In genomic region chr4:137867225-137867624, GRCm38 (mm10) we compare ENCODE assay signal across 9 mouse cellular contexts. TPM values are rescaled to one million over a fixed set of nuclear protein-coding genes. Genes with fewer than 3 reads are reported as not detected.
A peak's percentile ranks its signal among the peaks of the same experiment; 100 is the strongest.
DNase-seq lines count a peak whose midpoint lies in the region; ATAC-seq and TF ChIP-seq lines count a peak whose summit lies in the region.
"Had no signal": no experiment of that assay in that cellular context is flagged by ENCODE, and none has a peak within 500 bp of the region (broad histone marks: within the 10 kb centered on the region; RNA-seq: fewer than 3 reads in every experiment).

No protein-coding gene starts in this region.

- 46% methylated on average over 4 of the region's 4 CpGs for whole genome bisulfite sequencing in liver, embryonic 11.5 days
- 48% methylated on average over 4 of the region's 4 CpGs for WGBS in liver, embryonic 12.5 days (ENCODE audit: insufficient replicate concordance)
- 33% methylated on average over 4 of the region's 4 CpGs for WGBS in kidney, adult 2 months
- WGBS in limb, embryonic 15.5 days = 59% methylated on average over 4 of the region's 4 CpGs
- 72% methylated on average over 4 of the region's 4 CpGs for WGBS in neural tube, embryonic 15.5 days

- no peak overlapping the region for H3K9ac ChIP-seq in liver, embryonic 11.5 days (ENCODE audit: low read depth, low read length)
- H3K9ac ChIP-seq in liver, embryonic 12.5 days = no peak overlapping the region
- H3K9ac ChIP-seq in limb, embryonic 15.5 days = peak overlapping the region; percentile 37; the same call in 1 of the 2 replicates
- H3K9ac ChIP-seq in neural tube, embryonic 15.5 days (replicated peaks) = no peak overlapping the region

- no peak for TF ChIP-seq CTCF in kidney, adult 2 months (conservative IDR thresholded peaks at IDR 0.05; ENCODE audit: insufficient read depth, insufficient read length, low read depth, low read length)

- peak overlapping the region; percentile 1; the same call in 1 of the 2 replicates for H3K4me2 ChIP-seq in liver, embryonic 11.5 days
- no peak overlapping the region for H3K4me2 ChIP-seq in liver, embryonic 12.5 days
- no peak overlapping the region for H3K4me2 ChIP-seq in limb, embryonic 15.5 days
- H3K4me2 ChIP-seq in neural tube, embryonic 15.5 days = no peak overlapping the region

- H3K27me3 ChIP-seq in liver, embryonic 11.5 days (replicated peaks; ENCODE audit: control insufficient read depth, insufficient read depth, low read length) = peaks cover 33% of the 10 kb centered on the region
- H3K27me3 ChIP-seq in liver, embryonic 12.5 days (replicated peaks) = peaks cover 56% of the 10 kb centered on the region
- no peaks in the 10 kb centered on the region for H3K27me3 ChIP-seq in kidney, adult 2 months (replicated peaks; ENCODE audit: control insufficient read depth, insufficient read depth, low read length)
- no peaks in the 10 kb centered on the region for H3K27me3 ChIP-seq in limb, embryonic 15.5 days
- no peaks in the 10 kb centered on the region for H3K27me3 ChIP-seq in neural tube, embryonic 15.5 days (replicated peaks)

- TF ChIP-seq POLR2A in kidney, adult 2 months (IDR thresholded peaks at IDR 0.05; ENCODE audit: low read depth, low read length) = no peak

- H3K36me3 ChIP-seq in liver, embryonic 11.5 days (ENCODE audit: control insufficient read depth, insufficient read depth, low read length) = no peaks in the 10 kb centered on the region
- no peaks in the 10 kb centered on the region for H3K36me3 ChIP-seq in liver, embryonic 12.5 days
- H3K36me3 ChIP-seq in kidney, adult 2 months (ENCODE audit: control insufficient read depth, insufficient read depth, low read length) = no peaks in the 10 kb centered on the region
- no peaks in the 10 kb centered on the region for H3K36me3 ChIP-seq in limb, embryonic 15.5 days
- H3K36me3 ChIP-seq in neural tube, embryonic 15.5 days = no peaks in the 10 kb centered on the region

- ATAC-seq in liver, embryonic 11.5 days (replicated peaks; ENCODE audit: low FRiP score) = peak; percentile 16; the same call in 1 of the 2 replicates
- no peak for ATAC-seq in liver, embryonic 12.5 days
- ATAC-seq in limb, embryonic 15.5 days (ENCODE audit: insufficient number of reproducible peaks, low FRiP score, low TSS enrichment, low read depth) = no peak
- no peak for ATAC-seq in neural tube, embryonic 15.5 days (ENCODE audit: low FRiP score)

- H3K4me1 ChIP-seq in liver, embryonic 11.5 days (replicated peaks; ENCODE audit: control insufficient read depth, insufficient read depth, low read length) = peaks cover 63% of the 10 kb centered on the region
- H3K4me1 ChIP-seq in liver, embryonic 12.5 days = peaks cover 97% of the 10 kb centered on the region
- H3K4me1 ChIP-seq in kidney, adult 2 months (ENCODE audit: control insufficient read depth, insufficient read depth, low read length) = peaks cover 43% of the 10 kb centered on the region
- peaks cover 78% of the 10 kb centered on the region for H3K4me1 ChIP-seq in limb, embryonic 15.5 days
- H3K4me1 ChIP-seq in neural tube, embryonic 15.5 days = peaks cover 63% of the 10 kb centered on the region

- no peak overlapping the region for H3K4me3 ChIP-seq in liver, embryonic 11.5 days (ENCODE audit: low read depth, low read length)
- no peak overlapping the region for H3K4me3 ChIP-seq in liver, embryonic 12.5 days
- H3K4me3 ChIP-seq in kidney, adult 2 months (ENCODE audit: insufficient read depth, low read depth, low read length) = no peak overlapping the region
- H3K4me3 ChIP-seq in limb, embryonic 15.5 days = no peak overlapping the region
- no peak overlapping the region for H3K4me3 ChIP-seq in neural tube, embryonic 15.5 days (replicated peaks)
- H3K4me3 ChIP-seq: myocyte had no signal

- no peak for DNase-seq in liver, embryonic 11.5 days (ENCODE audit: low spot score)
- DNase-seq in kidney, adult 2 months = peak; percentile 84
- DNase-seq in thymus, postnatal 36 days = no peak
- DNase-seq in thymus, adult 18-20 months = no peak
- no peak for DNase-seq in retina, embryonic 14.5 days (ENCODE audit: low spot score)

- H3K27ac ChIP-seq in liver, embryonic 11.5 days (ENCODE audit: low read depth, low read length) = no peak overlapping the region
- no peak overlapping the region for H3K27ac ChIP-seq in liver, embryonic 12.5 days
- no peak overlapping the region for H3K27ac ChIP-seq in kidney, adult 2 months (ENCODE audit: insufficient read depth, low read depth, low read length)
- peak overlapping the region; percentile 55 for H3K27ac ChIP-seq in limb, embryonic 15.5 days
- H3K27ac ChIP-seq in neural tube, embryonic 15.5 days (replicated peaks) = peak overlapping the region; percentile 3; the same call in 1 of the 2 replicates

- H3K9me3 ChIP-seq in liver, embryonic 11.5 days (ENCODE audit: control insufficient read depth, low read length) = no peaks in the 10 kb centered on the region
- no peaks in the 10 kb centered on the region for H3K9me3 ChIP-seq in liver, embryonic 12.5 days (replicated peaks)
- no peaks in the 10 kb centered on the region for H3K9me3 ChIP-seq in limb, embryonic 15.5 days
- H3K9me3 ChIP-seq in neural tube, embryonic 15.5 days (replicated peaks) = no peaks in the 10 kb centered on the region

RNA-seq across cellular contexts. Expression of gene Ece1, which starts 5.2 kb away (rescaled TPM):
- polyA plus RNA-seq in liver, embryonic 11.5 days (2014; fragmentation: Nextera tagmentation; extraction: Ambion mirVana) = 51.9 and 61.4 TPM in 2 replicates
- polyA plus RNA-seq in liver, embryonic 12.5 days (2016; fragmentation: Nextera tagmentation; extraction: Ambion mirVana) = 17.8 and 18.5 TPM in 2 replicates
- polyA plus RNA-seq in kidney, adult 2 months (2012; rRNA removed) = 30.7 and 33.7 TPM in 2 replicates
- 39.0 and 52.5 TPM in 2 replicates for polyA plus RNA-seq in limb, embryonic 15.5 days (2015; fragmentation: Nextera tagmentation; extraction: Ambion mirVana)
- 23.0 TPM in 2 replicates for polyA plus RNA-seq in neural tube, embryonic 15.5 days (2015; fragmentation: Nextera tagmentation; extraction: Ambion mirVana)

Comparison
In these comparisons a context has a peak if more than half of its experiments do, and no peak if none do; other contexts are left out.
1. H3K27ac ChIP-seq: peak in limb, embryonic 15.5 days (single experiment) and neural tube, embryonic 15.5 days (single experiment); none in liver, embryonic 11.5 days (single experiment), liver, embryonic 12.5 days (single experiment) and kidney, adult 2 months (single experiment).